Mouse (Mus musculus) brown adipose tissue, adult 24 weeks (tissue): Measurements from ENCODE around the gene Gpat3. TPM values are rescaled to one million over a fixed set of nuclear protein-coding genes. Genes with fewer than 3 reads are reported as not detected.

ENCODE experiments used
- H3K27ac ChIP-seq: fragments of 200-500 bp; replicated peaks from 2 replicates; pipeline ENCODE4 v1.5.1; 2012; ENCODE audit warnings: low read depth, mild to moderate bottlenecking, low read length
- H3K4me1 ChIP-seq: fragments of 200-500 bp; 2 replicates; pipeline ENCODE4 v1.6.1; 2012; ENCODE audit warnings: low read length, mixed read lengths; ENCODE audit not compliant: control insufficient read depth, insufficient read depth, insufficient read length
- H3K4me3 ChIP-seq: fragments of 200-500 bp; 2 replicates; pipeline ENCODE4 v1.5.1; 2012; ENCODE audit warnings: low read depth, mild to moderate bottlenecking, low read length, moderate library complexity; ENCODE audit not compliant: insufficient read depth
- polyA plus RNA-seq: library from polyadenylated mRNA; stranded (reverse); fragments of >200 nt; gene quantifications from 2 replicates; pipeline ENCODE4 v1.2.4, GENCODE M21; 2012; ENCODE audit not compliant: missing spikeins, insufficient read depth, insufficient read length

Gpat3 gene
- polyA plus RNA-seq, 1 experiment, result 10.5 TPM

DNA sequence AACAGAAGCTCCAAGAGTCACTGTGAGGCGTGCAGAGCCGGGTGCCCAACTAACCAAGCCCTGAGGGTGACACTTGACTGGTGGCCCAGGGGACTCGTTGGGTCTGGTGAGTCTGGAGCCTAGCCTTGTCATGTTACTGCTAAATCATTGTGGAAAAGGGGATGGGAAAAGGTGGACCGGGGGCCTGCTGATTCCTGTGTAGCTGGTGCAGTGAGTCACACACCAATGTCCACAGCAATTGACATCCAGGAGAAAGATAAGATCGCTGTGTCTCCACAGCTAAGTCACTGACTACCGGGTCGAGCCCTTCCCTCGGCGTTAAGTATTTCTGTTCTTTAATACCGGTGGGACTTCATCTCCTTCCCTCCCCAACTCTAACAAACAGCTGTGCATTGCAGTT lies 29.7 kb downstream of the Gpat3 start:
- peaks cover 2% of the 10 kb centered on the region for H3K4me1 ChIP-seq
- H3K27ac ChIP-seq, result peak overlapping the region; percentile 23; the same call in 1 of the 2 replicates
- no peak overlapping the region for H3K4me3 ChIP-seq

- Histone ChIP-seq H3K4me1 (peaks cover 7% of the 10 kb centered on the region), H3K4me3 (no peak overlapping the region), H3K27ac (no peak overlapping the region; the same call in 1 of the 2 replicates)
Measured at GRCm38 (mm10) chr5:100877021-100877420, 31.5 kb downstream of the Gpat3 start.

DNA sequence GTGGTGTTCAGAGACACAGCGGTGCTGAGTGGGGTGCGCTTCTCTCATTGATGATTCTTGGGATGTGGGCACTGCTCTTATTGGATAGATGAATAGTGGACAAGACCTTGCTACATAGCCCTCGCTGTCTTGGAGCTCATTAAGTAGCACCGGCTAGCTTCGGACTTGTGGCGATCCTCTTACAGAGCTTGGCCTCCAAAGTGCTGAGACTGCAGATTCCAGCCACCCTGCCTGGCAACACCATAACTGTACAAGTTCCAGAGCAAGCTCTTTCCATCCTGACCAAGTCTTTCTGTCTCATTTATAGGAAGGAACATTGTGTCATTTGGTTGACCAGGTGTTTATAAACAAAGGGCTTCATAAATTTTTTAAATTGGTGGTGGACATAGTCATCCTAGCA lies 39.7 kb downstream of the Gpat3 start:
- Histone ChIP-seq H3K4me3 (no peak overlapping the region), H3K4me1 (peaks cover 5% of the 10 kb centered on the region; the same call in 1 of the 2 replicates), H3K27ac (no peak overlapping the region)

GRCm38 (mm10) chr5:100886331-100886988 lies 40.9 kb downstream of the Gpat3 start:
- Histone ChIP-seq H3K4me3 (no peak overlapping the region), H3K27ac (no peak overlapping the region), H3K4me1 (no peaks in the 10 kb centered on the region)

DNA sequence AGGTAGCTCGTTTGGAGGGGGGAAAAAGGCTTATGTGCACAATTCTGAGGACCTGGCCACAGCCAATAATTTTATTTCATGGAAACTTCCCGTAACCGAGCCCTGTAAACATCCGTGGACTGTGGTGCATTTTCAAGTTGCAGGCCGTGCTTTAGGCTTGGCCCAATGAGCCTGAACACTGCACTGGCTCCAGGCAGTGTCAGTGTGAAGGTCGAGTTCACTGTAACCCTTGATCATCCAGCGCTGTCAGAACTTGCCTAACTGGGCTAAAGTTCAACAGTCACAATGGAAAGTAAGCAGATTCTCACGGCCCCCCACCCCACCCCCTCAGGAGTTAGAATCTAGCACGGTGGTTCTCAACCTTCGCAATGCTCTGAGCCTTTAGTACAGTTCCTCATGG lies 50.7 kb downstream of the Gpat3 start:
- no peaks in the 10 kb centered on the region for H3K4me1 ChIP-seq
- no peak overlapping the region for H3K4me3 ChIP-seq
- H3K27ac ChIP-seq, result no peak overlapping the region

GRCm38 (mm10) chr5:100899745-100900489 lies 54.4 kb downstream of the Gpat3 start:
- H3K4me3 ChIP-seq, result no peak overlapping the region
- H3K4me1 ChIP-seq, result no peaks in the 10 kb centered on the region
- H3K27ac ChIP-seq, result no peak overlapping the region

DNA sequence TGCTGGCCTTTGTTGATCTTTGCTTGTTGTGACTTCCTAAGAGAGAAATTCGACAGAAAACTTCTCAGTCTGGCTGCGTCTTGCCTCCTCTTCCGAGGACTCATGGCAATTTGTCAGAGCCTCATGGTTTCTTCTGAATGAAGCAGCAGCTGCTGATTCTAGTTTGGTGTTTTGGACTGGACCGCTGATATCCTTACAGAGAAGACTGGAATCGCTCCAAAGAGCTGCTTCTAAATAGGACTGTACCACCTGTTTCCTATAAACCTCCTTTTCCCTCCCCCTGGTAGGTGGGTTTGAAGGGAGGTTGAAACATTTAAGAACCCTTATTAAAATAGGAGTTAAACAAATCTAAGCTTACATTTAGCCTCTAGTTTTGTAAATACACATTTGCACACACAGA lies 55.5 kb downstream of the Gpat3 start:
- H3K4me3 ChIP-seq, result no peak overlapping the region
- H3K27ac ChIP-seq, result no peak overlapping the region
- H3K4me1 ChIP-seq, result no peaks in the 10 kb centered on the region

- Histone ChIP-seq H3K4me3 (no peak overlapping the region), H3K4me1 (peaks cover 3% of the 10 kb centered on the region; the same call in 1 of the 2 replicates), H3K27ac (no peak overlapping the region)
Measured at GRCm38 (mm10) chr5:100908478-100908877, 63.0 kb downstream of the Gpat3 start.

- Histone ChIP-seq H3K27ac (peak overlapping the region; percentile 47; the same call in 1 of the 2 replicates), H3K4me1 (peaks cover 3% of the 10 kb centered on the region; the same call in 1 of the 2 replicates), H3K4me3 (no peak overlapping the region)
Measured at GRCm38 (mm10) chr5:100908901-100909300, 63.4 kb downstream of the Gpat3 start.

DNA sequence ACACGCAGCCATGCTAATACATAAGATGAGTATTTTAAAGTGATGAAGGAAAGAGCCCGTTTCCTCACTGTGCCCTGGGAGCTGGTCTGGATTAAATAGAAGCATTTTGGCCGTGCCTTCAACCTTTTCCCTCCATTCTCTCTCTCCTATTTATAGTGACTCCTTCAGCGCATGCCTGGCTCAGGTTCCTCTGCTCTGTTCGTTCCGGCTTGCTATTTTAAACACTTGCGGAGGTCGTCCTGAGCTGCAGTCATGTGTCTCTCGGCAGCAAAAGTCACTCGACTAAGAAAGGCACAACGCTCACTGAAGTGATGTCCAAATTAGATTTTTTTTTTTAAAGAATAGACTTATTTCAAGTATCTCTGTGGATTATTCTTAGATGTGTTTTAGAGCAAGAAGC lies 64.2 kb downstream of the Gpat3 start:
- H3K27ac ChIP-seq, result peak overlapping the region; percentile 89

DNA sequence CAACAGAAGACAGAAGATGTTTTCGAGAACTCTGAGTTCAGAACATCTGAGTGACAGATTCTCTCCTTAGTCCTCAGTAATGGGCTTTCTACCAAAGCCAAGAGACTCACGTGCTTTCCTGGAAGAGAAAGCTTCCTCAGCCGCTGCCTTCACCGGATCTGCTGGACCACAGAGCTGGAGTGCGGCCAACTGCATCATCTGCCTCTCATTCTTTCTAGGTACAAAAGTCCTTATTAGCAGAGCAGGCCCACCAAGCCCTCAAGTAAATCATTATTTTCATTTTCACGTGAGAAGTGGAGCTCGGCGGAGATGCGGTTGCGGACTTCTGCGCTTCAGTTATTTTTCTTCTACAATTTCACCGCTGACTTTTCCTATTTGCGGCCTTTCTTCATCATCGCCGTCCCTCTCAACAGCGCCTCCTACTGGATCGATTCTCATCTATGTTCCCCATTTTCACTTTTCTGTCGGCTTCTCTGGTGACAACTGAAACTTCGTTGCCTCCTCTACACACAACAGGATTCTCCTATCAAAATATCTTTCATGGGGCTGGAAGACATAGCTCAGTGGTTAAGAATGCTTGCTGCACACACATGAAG lies 66.1 kb downstream of the Gpat3 start:
- H3K4me1 ChIP-seq, result peaks cover 3% of the 10 kb centered on the region; the same call in 1 of the 2 replicates
- no peak overlapping the region for H3K4me3 ChIP-seq
- no peak overlapping the region for H3K27ac ChIP-seq

More for the DNA sequence above, 64.2 kb downstream of the Gpat3 start:
- peaks cover 3% of the 10 kb centered on the region; the same call in 1 of the 2 replicates for H3K4me1 ChIP-seq
- H3K4me3 ChIP-seq, result no peak overlapping the region

- peaks cover 3% of the 10 kb centered on the region; the same call in 1 of the 2 replicates for H3K4me1 ChIP-seq
- H3K4me3 ChIP-seq, result no peak overlapping the region
- H3K27ac ChIP-seq, result no peak overlapping the region
Measured at GRCm38 (mm10) chr5:100912366-100912765, 66.9 kb downstream of the Gpat3 start.

DNA sequence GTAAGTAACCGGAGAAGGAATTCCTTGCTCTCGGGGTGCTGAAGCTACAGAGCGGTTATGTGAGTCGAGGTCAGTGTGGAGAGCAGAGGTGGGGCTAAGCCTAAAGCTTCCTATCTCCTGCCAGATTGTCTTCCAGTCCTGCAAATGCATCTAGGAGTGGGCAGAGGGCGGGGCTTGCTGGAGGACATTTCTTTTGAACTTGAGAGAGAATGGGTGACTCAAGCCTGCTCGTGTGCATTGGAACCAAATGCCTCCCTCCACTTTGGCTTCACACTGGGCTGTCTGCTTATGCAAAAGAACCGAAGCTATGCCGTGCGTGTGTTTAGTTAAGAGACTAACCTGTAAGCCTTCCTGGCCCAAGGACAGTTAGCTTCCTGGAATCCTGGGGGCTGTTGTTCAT lies 67.8 kb downstream of the Gpat3 start:
- Histone ChIP-seq H3K4me3 (no peak overlapping the region), H3K27ac (no peak overlapping the region), H3K4me1 (peaks cover 3% of the 10 kb centered on the region; the same call in 1 of the 2 replicates)

GRCm38 (mm10) chr5:100914989-100915388 lies 69.5 kb downstream of the Gpat3 start:
- no peak overlapping the region for H3K4me3 ChIP-seq
- no peak overlapping the region for H3K27ac ChIP-seq
- H3K4me1 ChIP-seq, result no peaks in the 10 kb centered on the region

- Histone ChIP-seq H3K27ac (no peak overlapping the region), H3K4me3 (no peak overlapping the region), H3K4me1 (no peaks in the 10 kb centered on the region)
Measured at GRCm38 (mm10) chr5:100915411-100915810, 69.9 kb downstream of the Gpat3 start.
